Mouse (Mus musculus) lung, adult 2 months (tissue): ENCODE results near the gene Spink8.

Experiments used
- CTCF ChIP-seq: fragments of 200-500 bp; IDR thresholded peaks from 2 replicates; pipeline ENCODE4 v1.5.1; 2011; ENCODE audit warnings: mild to moderate bottlenecking, low read length, control low read depth; ENCODE audit not compliant: insufficient read depth
- POLR2A ChIP-seq: fragments of 200-500 bp; IDR thresholded peaks from 2 replicates; pipeline ENCODE4 v1.6.1; 2011; ENCODE audit warnings: low read depth, mild to moderate bottlenecking, control low read depth, low read length, borderline replicate concordance; ENCODE audit errors: extremely low read depth

GRCm38 (mm10) chr9:109866218-109866617 is 54.1 kb downstream of the Spink8 start:
- TF ChIP-seq CTCF (no peak), POLR2A (no peak)
